Mouse (Mus musculus) hindbrain, embryonic 15.5 days (tissue): ENCODE measurements around the gene Sox10. TPM values are rescaled to one million over a fixed set of nuclear protein-coding genes. Genes with fewer than 3 reads are reported as not detected.
A peak's percentile ranks its signal among the peaks of the same experiment; 100 is the strongest.

ENCODE experiments used
- ATAC-seq: fragments of 200-750 bp; cut with Nextera tagmentation; 2 replicates; pipeline ENCODE4 v1.8.0; 2017; ENCODE audit warnings: low read depth, moderate number of reproducible peaks, moderate TSS enrichment; ENCODE audit not compliant: low FRiP score
- H3K27ac ChIP-seq: fragments of 300-500 bp; sonication (generic); replicated peaks from 2 replicates; pipeline ENCODE4 v1.5.1; 2015; ENCODE audit warnings: mild to moderate bottlenecking, inconsistent platforms
- H3K27me3 ChIP-seq: fragments of 300-500 bp; sonication (generic); 2 replicates; pipeline ENCODE4 v1.6.1; 2015; ENCODE audit warnings: control low read depth, inconsistent platforms
- H3K36me3 ChIP-seq: fragments of 300-500 bp; sonication (generic); 2 replicates; pipeline ENCODE4 v1.6.1; 2015; ENCODE audit warnings: control low read depth, inconsistent platforms
- H3K4me1 ChIP-seq: fragments of 300-500 bp; sonication (generic); replicated peaks from 2 replicates; pipeline ENCODE4 v1.6.1; 2015; ENCODE audit warnings: control low read depth, inconsistent platforms
- H3K4me2 ChIP-seq: fragments of 300-500 bp; sonication (generic); 2 replicates; pipeline ENCODE4 v1.6.1; 2015; ENCODE audit warnings: moderate library complexity, mild to moderate bottlenecking, inconsistent platforms
- H3K4me3 ChIP-seq: fragments of 300-500 bp; sonication (generic); 2 replicates; pipeline ENCODE4 v1.5.1; 2015; ENCODE audit warnings: mild to moderate bottlenecking, inconsistent platforms
- H3K9ac ChIP-seq: fragments of 300-500 bp; sonication (generic); 2 replicates; pipeline ENCODE4 v1.6.1; 2015; ENCODE audit warnings: inconsistent platforms
- H3K9me3 ChIP-seq: fragments of 300-500 bp; sonication (generic); 2 replicates; pipeline ENCODE4 v1.6.1; 2016; ENCODE audit warnings: control low read depth, inconsistent platforms
- WGBS: fragments of 180-500 bp; shearing (Covaris S2); methylation state at CpG from one replicate; pipeline ENCODE4 v1.1.7; 2015; 5-methylcytosine and 5-hydroxymethylcytosine counted together
- polyA plus RNA-seq: library from polyadenylated mRNA; unstranded; fragments of >200 nt; fragmentation: Nextera tagmentation; extraction: Ambion mirVana; gene quantifications from 2 replicates; pipeline ENCODE4 v1.2.1, GENCODE M21; 2015

The Sox10 gene
- 8.2 and 8.9 TPM in 2 replicates for polyA plus RNA-seq

DNA sequence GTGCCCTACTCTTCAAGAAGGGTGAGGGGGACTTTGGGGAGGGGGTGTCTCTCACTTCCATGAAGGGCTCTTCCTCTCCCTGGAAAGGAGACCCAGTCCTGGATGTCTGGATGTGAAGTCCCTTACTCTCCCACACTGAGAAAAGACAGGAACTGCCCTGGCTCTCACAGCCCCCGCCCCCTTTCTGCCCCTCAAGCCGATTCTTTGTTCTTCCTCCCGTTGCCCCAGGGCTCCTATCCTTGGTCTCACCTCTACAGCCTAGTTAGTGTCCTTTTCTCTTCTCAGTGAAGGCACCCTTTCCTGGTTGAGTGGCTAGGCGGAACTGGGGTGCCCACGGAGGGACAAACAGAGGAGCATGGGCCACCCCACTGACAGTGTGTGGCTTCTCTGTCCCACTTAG is at the start of gene Sox10:
Sox10 (minus strand) TSS at position 101 of the 400 bp plus-strand sequence.
- ATAC-seq: no peak
- no peak within 1 kb of the TSS; the same call in 1 of the 2 replicates for H3K27ac ChIP-seq
- H3K9ac ChIP-seq: no peak within 1 kb of the TSS
- H3K4me3 ChIP-seq: peak within 1 kb of the TSS; percentile 22
- H3K4me2 ChIP-seq: no peak within 1 kb of the TSS
- peaks cover 43% of the 10 kb centered on the region for H3K27me3 ChIP-seq
- peaks cover 11% of the 10 kb centered on the region; the same call in 1 of the 2 replicates for H3K4me1 ChIP-seq
- H3K36me3 ChIP-seq: no peaks in the 10 kb centered on the region
- WGBS: 53% methylated on average over 5 of the region's 5 CpGs
- H3K9me3 ChIP-seq: no peaks in the 10 kb centered on the region

DNA sequence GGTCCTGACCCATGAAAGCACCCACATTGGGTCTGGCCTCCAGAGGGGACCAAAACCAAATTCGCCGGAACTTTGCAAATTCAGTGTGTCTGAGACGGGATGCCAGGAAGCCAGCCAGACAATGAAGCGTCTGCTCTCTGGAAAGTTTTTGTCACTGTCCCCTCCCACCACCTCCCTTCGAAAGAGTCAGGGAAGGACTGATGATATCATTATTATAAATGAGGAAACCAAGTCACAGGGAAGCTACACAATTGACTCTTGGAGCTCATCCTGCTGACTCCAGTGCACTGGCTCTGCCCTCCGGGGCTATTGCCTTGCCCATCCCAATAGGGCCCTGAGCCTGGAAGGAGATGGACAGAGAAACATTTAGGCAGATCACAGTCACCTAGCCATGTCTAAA is 48.6 kb upstream of the Sox10 start:
- Histone ChIP-seq H3K36me3 (no peaks in the 10 kb centered on the region), H3K27ac (no peak overlapping the region), H3K27me3 (no peaks in the 10 kb centered on the region), H3K4me2 (no peak overlapping the region), H3K9me3 (no peaks in the 10 kb centered on the region), H3K4me1 (no peaks in the 10 kb centered on the region), H3K4me3 (no peak overlapping the region), H3K9ac (no peak overlapping the region)
- ATAC-seq: no peak
- 68% methylated on average over 6 of the region's 6 CpGs for WGBS

DNA sequence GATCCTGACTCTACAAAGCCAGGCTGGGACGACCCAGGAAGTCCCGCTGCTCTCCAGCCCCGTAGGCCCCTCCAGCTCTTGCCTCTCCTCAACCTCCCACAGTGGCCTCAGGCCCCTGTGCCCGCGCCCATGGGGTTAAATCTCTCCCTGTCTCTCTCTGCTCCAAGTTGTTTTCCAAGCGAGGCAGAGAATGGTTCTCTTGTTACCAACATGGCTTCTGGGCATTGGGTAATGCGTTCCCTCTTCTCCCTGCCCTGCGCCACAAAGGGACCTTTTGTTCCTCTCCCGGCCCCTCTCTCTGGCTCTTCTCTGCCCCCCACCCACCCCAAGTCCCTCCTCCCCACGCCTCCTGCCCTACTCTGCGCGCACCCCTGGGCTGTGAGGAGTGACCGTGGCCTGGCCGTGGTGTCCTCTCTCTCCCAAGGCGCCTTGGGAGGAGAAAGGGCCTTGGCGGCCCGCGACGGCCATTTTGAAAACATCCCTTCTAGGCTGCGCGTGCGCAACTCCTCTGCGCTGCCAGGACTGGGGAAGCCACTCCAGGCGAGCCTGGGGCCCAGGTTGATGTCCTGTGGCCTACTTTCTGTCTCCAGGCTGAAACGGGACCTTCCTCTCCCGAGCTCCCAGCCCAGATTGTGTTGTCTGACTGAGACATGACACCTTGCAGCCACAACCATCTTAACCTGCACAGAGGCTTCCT is 47.9 kb upstream of the Sox10 start:
- Histone ChIP-seq H3K27me3 (no peaks in the 10 kb centered on the region), H3K4me2 (no peak overlapping the region), H3K9ac (no peak overlapping the region), H3K4me3 (no peak overlapping the region), H3K9me3 (no peaks in the 10 kb centered on the region), H3K36me3 (no peaks in the 10 kb centered on the region), H3K4me1 (no peaks in the 10 kb centered on the region), H3K27ac (no peak overlapping the region)
- no peak for ATAC-seq
- 86% methylated on average over 26 of the region's 26 CpGs for WGBS

DNA sequence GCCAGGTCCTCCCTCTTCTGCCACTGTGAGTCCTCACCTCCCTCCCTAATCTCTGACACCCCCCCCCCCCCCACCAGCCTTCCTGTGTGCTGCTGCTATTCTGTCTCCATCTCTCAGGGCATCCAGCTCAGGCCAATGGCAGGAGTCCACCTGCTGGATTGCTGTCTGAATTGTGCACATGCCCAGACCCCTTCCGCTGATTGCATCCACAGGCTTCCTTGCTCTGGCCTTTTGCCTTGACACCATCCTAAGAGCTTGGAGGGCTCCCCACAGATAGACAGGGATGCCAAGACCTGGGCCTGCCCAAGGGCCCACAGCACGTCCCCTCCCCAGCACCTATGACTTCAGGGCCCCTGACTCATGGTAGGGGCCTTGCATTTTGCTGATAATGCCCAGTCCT is 45.3 kb upstream of the Sox10 start:
- Histone ChIP-seq H3K4me2 (no peak overlapping the region), H3K4me1 (no peaks in the 10 kb centered on the region), H3K27me3 (no peaks in the 10 kb centered on the region), H3K36me3 (no peaks in the 10 kb centered on the region), H3K27ac (no peak overlapping the region), H3K4me3 (no peak overlapping the region), H3K9me3 (no peaks in the 10 kb centered on the region), H3K9ac (no peak overlapping the region)
- WGBS: 79% methylated on average over 2 of the region's 2 CpGs
- no peak for ATAC-seq

DNA sequence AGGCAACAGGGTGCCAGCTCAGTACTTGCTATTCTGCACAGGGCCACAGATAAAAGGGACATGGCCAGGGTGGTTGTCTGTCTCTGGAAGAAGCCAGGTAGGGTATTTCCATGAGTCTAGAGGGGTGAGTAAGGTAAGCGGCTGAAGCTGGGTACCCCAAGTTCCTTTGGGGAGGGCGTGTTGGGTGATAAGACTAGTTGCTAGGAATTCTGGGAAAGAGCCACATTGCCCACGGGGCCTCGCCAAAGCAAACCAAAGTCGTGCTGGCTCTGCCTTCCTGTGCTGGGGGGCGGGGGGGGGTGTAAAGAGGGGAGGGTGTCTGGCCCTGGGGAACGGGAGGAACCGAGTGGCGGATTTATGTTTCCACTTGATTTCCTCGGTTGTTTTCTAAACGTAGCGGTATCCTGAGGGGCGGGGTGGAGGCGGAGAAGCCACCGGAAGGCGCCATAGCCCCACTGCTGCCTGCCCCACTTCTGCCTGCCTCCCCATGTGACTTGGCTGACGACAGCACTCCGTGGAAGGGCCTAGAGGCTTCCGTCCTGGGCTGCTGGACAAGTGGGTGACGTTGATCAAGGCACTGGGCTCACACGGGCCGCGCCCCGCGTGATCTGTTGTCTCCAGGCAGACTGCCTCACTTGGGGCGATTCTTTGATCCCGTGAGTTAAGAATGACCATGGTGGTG is 43.9 kb upstream of the Sox10 start:
- no peaks in the 10 kb centered on the region for H3K9me3 ChIP-seq
- no peaks in the 10 kb centered on the region for H3K27me3 ChIP-seq
- no peak overlapping the region for H3K4me2 ChIP-seq
- H3K9ac ChIP-seq: no peak overlapping the region
- no peak overlapping the region for H3K4me3 ChIP-seq
- no peak for ATAC-seq
- no peaks in the 10 kb centered on the region for H3K36me3 ChIP-seq
- no peaks in the 10 kb centered on the region for H3K4me1 ChIP-seq
- H3K27ac ChIP-seq: no peak overlapping the region
- WGBS: 83% methylated on average over 27 of the region's 27 CpGs

DNA sequence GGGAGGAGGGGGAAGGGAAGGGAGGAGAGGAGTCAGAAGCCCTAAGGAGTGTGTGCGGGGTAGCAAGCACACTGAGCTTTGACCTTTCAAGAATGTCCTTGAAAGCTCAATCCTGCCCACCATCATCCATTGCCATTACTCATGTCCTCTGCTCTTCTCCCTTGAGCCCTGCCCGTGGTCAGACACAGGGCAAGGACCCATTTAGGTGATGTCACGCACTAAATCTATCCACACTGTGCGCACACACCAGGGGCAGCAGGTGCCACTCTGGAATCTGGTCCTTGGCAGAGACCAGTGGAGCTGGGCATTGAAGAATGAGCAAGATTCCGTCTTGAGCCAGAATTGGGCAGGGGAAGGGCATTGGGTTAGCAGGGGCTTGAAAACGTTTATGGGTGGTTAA is 43.2 kb upstream of the Sox10 start:
- no peak for ATAC-seq
- H3K36me3 ChIP-seq: no peaks in the 10 kb centered on the region
- no peak overlapping the region for H3K4me2 ChIP-seq
- H3K27ac ChIP-seq: no peak overlapping the region
- no peaks in the 10 kb centered on the region for H3K27me3 ChIP-seq
- H3K9me3 ChIP-seq: no peaks in the 10 kb centered on the region
- no peaks in the 10 kb centered on the region for H3K4me1 ChIP-seq
- no peak overlapping the region for H3K4me3 ChIP-seq
- WGBS: 82% methylated on average over 6 of the region's 6 CpGs
- no peak overlapping the region for H3K9ac ChIP-seq

DNA sequence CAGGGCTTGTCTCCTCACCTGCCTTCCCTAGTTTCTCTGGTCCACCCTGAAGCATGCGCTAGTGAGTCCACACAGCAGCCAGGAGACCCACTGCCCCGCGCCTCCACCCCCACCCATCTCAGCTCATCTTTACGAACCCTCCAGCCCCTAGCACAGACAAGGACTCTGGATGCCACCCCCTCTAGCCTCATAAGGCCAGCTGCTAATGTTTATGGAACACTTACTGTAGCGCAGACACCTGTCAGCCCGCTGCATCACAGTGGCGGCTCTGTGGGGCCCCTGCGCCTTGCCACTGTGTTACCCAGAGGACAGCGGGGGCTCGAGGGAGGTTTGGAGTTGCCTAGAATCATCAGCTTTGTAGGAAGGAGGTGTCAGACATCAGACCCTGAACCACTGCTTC is 37.5 kb upstream of the Sox10 start:
- peak overlapping the region; percentile 62 for H3K27ac ChIP-seq
- WGBS: 35% methylated on average over 10 of the region's 10 CpGs
- ATAC-seq: peak; percentile 42; the same call in 1 of the 2 replicates
- no peak overlapping the region for H3K4me3 ChIP-seq
- no peaks in the 10 kb centered on the region for H3K9me3 ChIP-seq
- H3K27me3 ChIP-seq: no peaks in the 10 kb centered on the region
- no peaks in the 10 kb centered on the region for H3K36me3 ChIP-seq
- H3K9ac ChIP-seq: no peak overlapping the region
- H3K4me2 ChIP-seq: no peak overlapping the region
- H3K4me1 ChIP-seq: peaks cover 17% of the 10 kb centered on the region

DNA sequence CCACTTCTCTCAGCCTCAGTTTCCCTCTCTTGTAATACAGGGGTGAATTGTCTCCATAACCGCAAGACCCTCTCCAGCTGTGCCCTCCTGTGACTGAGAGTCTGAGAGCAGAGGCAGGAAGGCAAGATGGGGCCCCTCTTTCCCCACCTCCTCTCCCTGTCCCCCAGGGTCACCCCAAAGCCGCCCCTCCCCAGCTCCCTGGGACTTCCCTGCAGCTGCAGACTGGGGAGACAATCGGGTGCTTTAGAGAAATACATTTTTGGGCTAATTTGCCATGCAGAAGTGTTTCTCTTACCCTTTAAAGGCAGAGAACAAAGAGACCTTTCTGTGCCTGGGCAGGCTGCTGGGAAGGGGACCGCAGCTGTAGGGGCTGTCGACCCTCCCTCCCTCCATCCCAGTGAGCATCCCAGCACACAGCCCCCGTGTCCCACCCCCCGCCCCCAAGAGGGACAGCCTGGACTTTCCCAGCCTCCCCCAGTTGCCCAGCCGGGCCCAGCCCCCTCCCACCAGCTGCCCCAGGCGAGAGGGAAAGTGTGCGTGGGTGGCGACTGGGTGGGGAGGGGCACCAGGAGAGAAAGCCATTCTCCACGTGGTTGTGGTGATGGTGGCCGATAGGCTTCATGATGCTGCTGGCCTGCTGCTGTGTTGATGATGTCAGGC is 36.6 kb upstream of the Sox10 start:
- Histone ChIP-seq H3K9ac (no peak overlapping the region), H3K9me3 (no peaks in the 10 kb centered on the region), H3K27ac (no peak overlapping the region), H3K4me3 (no peak overlapping the region), H3K27me3 (no peaks in the 10 kb centered on the region), H3K4me2 (peak overlapping the region; percentile 29), H3K4me1 (peaks cover 17% of the 10 kb centered on the region), H3K36me3 (no peaks in the 10 kb centered on the region)
- peak; percentile 72; the same call in 1 of the 2 replicates for ATAC-seq
- 8% methylated on average over 13 of the region's 13 CpGs for WGBS

DNA sequence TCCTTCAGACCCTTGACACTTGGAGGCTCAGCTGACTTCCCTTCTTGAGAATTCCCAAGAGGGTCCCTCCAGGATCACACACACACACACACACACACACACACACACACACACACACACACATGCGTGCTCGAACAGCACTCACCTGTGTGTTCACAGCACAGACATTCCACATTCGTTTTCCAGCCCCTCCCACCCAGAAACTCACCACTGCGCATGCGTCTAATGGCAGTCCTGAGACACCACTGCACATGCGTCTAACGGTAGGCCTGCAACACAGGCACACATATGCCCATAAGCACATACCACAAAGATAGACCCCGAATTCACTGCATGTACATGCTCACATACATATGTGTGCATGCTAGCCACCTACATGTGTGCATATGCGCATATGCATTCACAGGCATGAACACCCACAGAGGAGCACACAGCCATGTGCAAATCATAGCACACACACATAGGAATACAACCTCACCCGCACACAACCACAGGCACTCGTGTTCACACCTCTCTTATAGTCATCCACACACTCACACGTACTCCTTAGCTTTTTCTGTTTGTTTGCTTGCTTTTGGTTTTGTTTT is 34.4 kb upstream of the Sox10 start:
- Histone ChIP-seq H3K27ac (no peak overlapping the region), H3K9ac (no peak overlapping the region), H3K9me3 (no peaks in the 10 kb centered on the region), H3K4me1 (peaks cover 17% of the 10 kb centered on the region), H3K4me2 (no peak overlapping the region), H3K36me3 (no peaks in the 10 kb centered on the region), H3K27me3 (no peaks in the 10 kb centered on the region), H3K4me3 (no peak overlapping the region)
- ATAC-seq: no peak
- WGBS: 96% methylated on average over 12 of the region's 12 CpGs

DNA sequence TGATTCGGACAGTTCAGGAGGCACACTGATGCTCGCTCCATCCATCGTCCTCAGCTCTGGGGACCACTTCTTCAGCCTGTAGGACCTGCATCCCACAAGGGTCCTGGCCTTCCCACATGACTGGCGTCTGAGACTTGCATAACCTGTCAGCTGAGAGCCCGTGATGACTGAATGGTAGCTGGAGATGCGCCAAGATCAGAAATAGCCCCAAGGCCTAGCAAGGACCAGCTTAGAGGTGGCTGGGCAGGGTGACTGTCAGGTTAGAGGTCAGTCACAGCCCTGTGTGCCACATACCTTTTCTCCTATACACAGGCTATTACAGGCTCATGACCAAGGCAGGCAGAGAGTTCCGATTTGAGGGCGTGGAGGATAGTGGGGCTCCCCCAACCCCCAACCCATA is 30.5 kb upstream of the Sox10 start:
- Histone ChIP-seq H3K9ac (no peak overlapping the region), H3K4me1 (peaks cover 22% of the 10 kb centered on the region), H3K9me3 (no peaks in the 10 kb centered on the region), H3K4me3 (no peak overlapping the region), H3K4me2 (no peak overlapping the region), H3K36me3 (no peaks in the 10 kb centered on the region), H3K27ac (no peak overlapping the region), H3K27me3 (no peaks in the 10 kb centered on the region)
- no peak for ATAC-seq
- 81% methylated on average over 8 of the region's 8 CpGs for WGBS

DNA sequence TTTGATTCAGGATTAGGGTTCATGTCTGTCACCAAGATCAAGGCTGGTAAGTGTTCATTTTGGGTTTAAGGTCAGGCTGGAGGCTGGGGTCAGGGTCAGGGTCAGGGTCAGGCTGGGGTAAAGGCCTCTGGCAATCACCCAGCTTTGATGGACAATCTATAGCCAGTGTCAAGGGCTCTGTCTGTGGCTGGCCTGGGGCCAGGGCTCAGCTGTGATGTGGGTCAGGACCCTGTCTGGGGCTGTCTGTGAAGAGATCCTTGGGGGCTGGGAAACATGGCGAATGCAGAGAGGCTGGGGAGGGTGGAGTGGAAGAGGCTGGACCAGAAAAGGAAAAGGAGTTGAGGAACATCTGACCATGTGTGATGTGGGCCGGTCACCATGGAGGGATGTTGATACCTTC is 29.9 kb upstream of the Sox10 start:
- H3K27me3 ChIP-seq: no peaks in the 10 kb centered on the region
- H3K9ac ChIP-seq: no peak overlapping the region
- ATAC-seq: no peak
- peaks cover 22% of the 10 kb centered on the region for H3K4me1 ChIP-seq
- no peak overlapping the region for H3K4me3 ChIP-seq
- no peaks in the 10 kb centered on the region for H3K36me3 ChIP-seq
- H3K9me3 ChIP-seq: no peaks in the 10 kb centered on the region
- H3K4me2 ChIP-seq: no peak overlapping the region
- WGBS: 74% methylated on average over 2 of the region's 2 CpGs
- no peak overlapping the region for H3K27ac ChIP-seq

DNA sequence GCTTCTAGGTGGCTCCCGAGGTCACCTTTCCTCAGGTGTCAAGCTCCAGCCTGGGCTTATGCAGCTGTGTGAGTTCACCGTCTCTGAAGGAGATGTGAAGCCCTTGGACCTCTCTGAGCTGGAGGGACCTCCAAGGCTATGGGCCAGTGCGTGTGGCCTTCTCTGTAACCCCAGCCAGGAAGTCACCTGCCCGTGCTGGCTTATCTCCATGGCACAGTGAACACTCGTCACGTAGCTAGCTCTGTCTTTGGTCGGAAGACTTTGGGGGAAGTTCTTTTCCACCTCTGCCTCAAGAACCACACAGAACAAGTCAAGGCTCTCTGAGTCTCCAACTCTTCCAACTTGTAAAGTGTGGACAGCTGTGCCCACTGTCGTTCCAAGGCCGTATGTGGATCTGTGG is 29.0 kb upstream of the Sox10 start:
- 80% methylated on average over 9 of the region's 9 CpGs for WGBS
- Histone ChIP-seq H3K4me1 (peaks cover 22% of the 10 kb centered on the region), H3K9ac (no peak overlapping the region), H3K36me3 (no peaks in the 10 kb centered on the region), H3K9me3 (no peaks in the 10 kb centered on the region), H3K4me3 (no peak overlapping the region), H3K4me2 (no peak overlapping the region), H3K27me3 (no peaks in the 10 kb centered on the region), H3K27ac (peak overlapping the region; percentile 85)
- no peak for ATAC-seq
